Mouse (Mus musculus) heart, postnatal 0 days (tissue): Measurements from ENCODE around the gene Ythdc1. TPM values are rescaled to one million over a fixed set of nuclear protein-coding genes. Genes with fewer than 3 reads are reported as not detected.

Experiments
- ATAC-seq: fragments of 200-750 bp; cut with Nextera tagmentation; 2 replicates; pipeline ENCODE4 v1.8.0; 2017; ENCODE audit warnings: low read depth, moderate number of reproducible peaks, moderate library complexity; ENCODE audit not compliant: insufficient read depth
- DNase-seq: peaks from one replicate; pipeline ENCODE4 v3.0.0-alpha.2; 2016; ENCODE audit warnings: low spot score
- H3K27ac ChIP-seq: fragments of 300-500 bp; sonication (generic); 2 replicates; pipeline ENCODE4 v1.5.1; 2014; ENCODE audit warnings: low read depth, mild to moderate bottlenecking
- H3K27me3 ChIP-seq: fragments of 300-500 bp; sonication (generic); 2 replicates; pipeline ENCODE4 v1.6.1; 2014; ENCODE audit warnings: low read length, mixed read lengths; ENCODE audit not compliant: control insufficient read depth, insufficient read depth
- H3K36me3 ChIP-seq: fragments of 300-500 bp; sonication (generic); replicated peaks from 2 replicates; pipeline ENCODE4 v1.6.1; 2014; ENCODE audit warnings: low read length, mixed read lengths; ENCODE audit not compliant: control insufficient read depth, insufficient read depth
- H3K4me1 ChIP-seq: fragments of 300-500 bp; sonication (generic); 2 replicates; pipeline ENCODE4 v1.6.1; 2014; ENCODE audit warnings: antibody characterized with exemption; ENCODE audit not compliant: control insufficient read depth, insufficient read depth
- H3K4me2 ChIP-seq: fragments of 300-500 bp; sonication (generic); 2 replicates; pipeline ENCODE4 v1.6.1; 2014; ENCODE audit warnings: low read depth, mild to moderate bottlenecking, low read length, moderate library complexity
- H3K4me3 ChIP-seq: fragments of 300-500 bp; sonication (generic); 2 replicates; pipeline ENCODE4 v1.5.1; 2014; ENCODE audit warnings: low read depth, low read length
- H3K9ac ChIP-seq: fragments of 300-500 bp; sonication (generic); replicated peaks from 2 replicates; pipeline ENCODE4 v1.6.1; 2014; ENCODE audit warnings: low read depth, low read length, mixed read lengths
- H3K9me3 ChIP-seq: fragments of 300-500 bp; sonication (generic); replicated peaks from 2 replicates; pipeline ENCODE4 v1.6.1; 2016; ENCODE audit warnings: low read length; ENCODE audit not compliant: control insufficient read depth
- CTCF ChIP-seq: IDR thresholded peaks from 2 replicates; pipeline ENCODE4 v1.5.1; 2016; ENCODE audit warnings: antibody characterized with exemption, control low read depth, low read depth
- EP300 ChIP-seq: IDR thresholded peaks from 2 replicates; pipeline ENCODE4 v1.6.1; 2016; ENCODE audit warnings: antibody characterized with exemption, low read depth
- WGBS: fragments of 180-500 bp; shearing (Covaris S2); extraction: QIAGEN DNeasy Blood & Tissue Kit; methylation state at CpG from one replicate; pipeline ENCODE4 v1.1.7; 2014; 5-methylcytosine and 5-hydroxymethylcytosine counted together
- polyA plus RNA-seq: library from polyadenylated mRNA; unstranded; fragments of >200 nt; fragmentation: Nextera tagmentation; extraction: Ambion mirVana; gene quantifications from 2 replicates; pipeline ENCODE4 v1.2.1, GENCODE M21; 2015
- total RNA-seq: library from RNA; depleted of rRNA; stranded (reverse); fragments of >200 nt; gene quantifications from 2 replicates; pipeline ENCODE4 v1.2.3, GENCODE M21; 2014; ENCODE audit warnings: low replicate concordance; rRNA removed

Ythdc1 gene
- total RNA-seq (20.0 and 56.7 TPM in 2 replicates), polyA plus RNA-seq (16.9 and 18.7 TPM in 2 replicates)

DNA sequence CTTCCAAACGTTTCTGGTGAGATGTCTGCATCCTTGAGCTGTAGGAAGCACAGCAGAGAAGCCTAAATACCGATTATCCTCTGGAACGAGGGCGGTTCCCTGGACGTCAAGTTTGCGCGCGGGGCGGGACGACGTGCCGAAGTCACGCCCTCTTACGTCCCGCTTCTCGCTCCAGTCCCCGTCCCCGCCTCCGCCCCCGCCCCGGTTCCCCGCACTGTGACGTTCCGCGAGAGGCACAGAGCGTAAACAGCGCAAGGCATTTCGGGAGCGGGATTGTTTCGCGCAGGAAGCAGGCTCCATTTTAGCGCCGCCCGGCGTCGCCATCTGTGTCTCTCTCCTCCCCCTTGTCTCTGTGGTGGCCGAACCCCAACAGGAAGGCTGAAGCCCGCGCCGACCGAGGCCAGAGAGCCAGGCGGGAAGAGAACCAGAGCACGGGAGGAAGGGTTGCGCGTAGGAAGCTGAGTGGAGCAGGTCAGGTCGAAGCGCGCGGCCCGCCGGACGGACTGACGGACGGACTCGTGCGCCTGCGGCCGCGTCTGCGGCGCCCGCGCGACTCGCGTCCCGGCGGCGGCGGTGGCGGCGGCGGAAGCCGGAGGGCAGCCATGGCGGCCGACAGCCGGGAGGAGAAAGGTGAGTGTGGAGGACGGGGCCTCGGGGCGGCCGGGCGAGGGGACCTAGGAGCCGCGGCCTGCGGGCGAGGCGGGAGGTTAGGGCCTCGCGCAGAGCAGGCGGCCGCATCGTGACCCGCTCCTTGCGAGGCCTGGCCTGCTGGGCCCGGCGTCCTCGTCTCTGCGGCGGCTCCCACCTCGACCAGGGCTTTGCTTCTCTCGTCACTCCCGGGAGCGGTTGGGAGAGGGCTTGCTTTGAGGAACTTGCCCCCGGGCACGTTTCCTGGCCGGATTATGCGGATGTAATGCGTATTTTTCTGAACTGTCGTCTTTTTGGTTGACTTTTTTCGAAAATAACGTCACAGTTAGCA lies at the start of gene Ythdc1:
Gene Ythdc1, plus strand, starts transcription at position 260 of the 979 bp plus-strand sequence.
- DNase-seq (peak; percentile 98), ATAC-seq (peak; percentile 99)
- under 1% methylated on average over 94 of the region's 111 CpGs for WGBS
- Histone ChIP-seq H3K36me3 (no peaks in the 10 kb centered on the region), H3K27ac (peak within 1 kb of the TSS; percentile 100), H3K4me3 (peak within 1 kb of the TSS; percentile 95), H3K9me3 (no peaks in the 10 kb centered on the region), H3K4me2 (peak within 1 kb of the TSS; percentile 81), H3K4me1 (no peaks in the 10 kb centered on the region), H3K9ac (peak within 1 kb of the TSS; percentile 99), H3K27me3 (no peaks in the 10 kb centered on the region)
- TF ChIP-seq EP300, result no peak
- TF ChIP-seq CTCF, result no peak

DNA sequence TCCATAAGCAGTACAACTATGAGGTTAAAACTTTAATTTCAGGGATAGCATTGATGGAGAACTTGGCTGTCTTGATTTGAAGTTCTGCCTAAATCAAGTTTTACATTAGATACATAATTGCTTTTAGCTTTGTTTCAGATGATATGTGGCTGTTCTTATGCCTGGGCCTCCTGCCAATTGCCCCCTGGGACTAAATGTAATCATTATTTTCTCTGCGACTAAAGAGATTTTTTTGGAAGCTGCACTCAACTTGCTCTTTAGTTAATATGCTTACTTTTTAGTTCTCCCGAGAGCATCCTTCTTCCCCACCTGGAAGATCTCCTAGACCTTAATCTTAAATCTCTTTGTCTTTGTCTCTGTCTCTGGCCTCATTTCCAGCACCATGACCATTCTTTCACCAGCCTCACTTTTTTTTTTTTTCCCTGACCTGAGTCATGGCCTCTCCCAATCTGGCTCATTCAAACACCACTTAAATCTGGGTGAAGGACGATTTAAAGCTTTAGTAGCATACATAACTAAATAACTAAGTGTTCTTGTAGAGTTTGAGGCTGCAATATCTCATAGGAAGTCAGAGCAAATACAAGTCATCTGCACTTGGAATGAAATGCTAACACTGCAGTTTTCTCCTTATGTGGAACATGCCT lies 34.9 kb upstream of the Ythdc1 start:
- Histone ChIP-seq H3K9me3 (no peaks in the 10 kb centered on the region), H3K4me2 (no peak overlapping the region), H3K4me3 (no peak overlapping the region), H3K27ac (no peak overlapping the region), H3K27me3 (no peaks in the 10 kb centered on the region), H3K9ac (no peak overlapping the region), H3K36me3 (no peaks in the 10 kb centered on the region), H3K4me1 (no peaks in the 10 kb centered on the region)
- DNase-seq, result no peak
- TF ChIP-seq EP300, result no peak
- no peak for TF ChIP-seq CTCF
- 38% methylated on average over 3 of the region's 3 CpGs for WGBS
- ATAC-seq, result no peak

DNA sequence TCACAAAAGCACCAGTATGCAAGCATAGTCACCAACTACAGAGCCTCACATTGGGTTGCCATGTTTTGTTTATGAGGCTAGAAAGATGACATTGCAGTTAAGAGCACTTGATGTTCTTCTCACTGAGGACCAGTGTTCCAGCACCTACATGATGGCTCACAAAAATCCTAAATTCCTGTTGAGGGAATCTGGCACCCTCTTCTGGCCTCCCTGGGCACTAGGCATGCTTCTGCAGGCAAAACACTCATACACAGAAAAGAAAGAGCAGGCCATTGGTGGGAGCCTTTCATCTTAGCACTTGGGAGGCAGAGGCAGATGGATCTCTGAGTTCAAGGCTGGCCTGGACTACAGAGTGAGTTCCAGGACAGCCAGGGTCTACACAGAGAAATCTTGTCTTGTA lies 33.0 kb upstream of the Ythdc1 start:
- Histone ChIP-seq H3K4me1 (no peaks in the 10 kb centered on the region), H3K4me2 (no peak overlapping the region), H3K36me3 (no peaks in the 10 kb centered on the region), H3K9ac (no peak overlapping the region), H3K27ac (no peak overlapping the region), H3K27me3 (no peaks in the 10 kb centered on the region), H3K9me3 (no peaks in the 10 kb centered on the region), H3K4me3 (no peak overlapping the region)
- DNase-seq (no peak), ATAC-seq (no peak)
- TF ChIP-seq EP300 (no peak), CTCF (no peak)

DNA sequence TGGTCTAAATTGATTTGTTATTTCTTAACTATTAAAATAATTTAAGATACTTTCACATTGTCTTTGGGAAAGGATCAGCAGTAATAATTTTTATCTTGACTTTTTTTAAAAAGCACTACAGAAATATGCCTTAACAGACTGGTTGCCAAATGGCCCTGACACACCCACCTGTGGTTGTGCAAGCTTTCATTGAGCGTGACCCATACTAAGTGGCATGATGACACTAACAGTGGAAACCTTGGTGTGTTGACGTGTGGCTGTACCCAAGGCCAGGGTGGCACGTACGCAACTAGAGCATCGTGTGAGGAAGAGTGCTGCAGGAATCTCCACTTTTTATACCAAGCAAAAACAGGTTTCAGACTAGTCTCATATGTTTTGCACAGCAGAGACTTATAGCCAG lies 27.1 kb upstream of the Ythdc1 start:
- Histone ChIP-seq H3K9ac (no peak overlapping the region), H3K9me3 (0 out of 2 replicates have a peak, but pooled peaks cover 2% of the 10 kb centered on the region), H3K4me3 (no peak overlapping the region), H3K4me2 (no peak overlapping the region), H3K36me3 (no peaks in the 10 kb centered on the region), H3K27me3 (no peaks in the 10 kb centered on the region), H3K4me1 (no peaks in the 10 kb centered on the region), H3K27ac (no peak overlapping the region)
- TF ChIP-seq CTCF, result no peak
- TF ChIP-seq EP300, result no peak
- 73% methylated on average over 5 of the region's 5 CpGs for WGBS
- ATAC-seq (no peak), DNase-seq (no peak)

DNA sequence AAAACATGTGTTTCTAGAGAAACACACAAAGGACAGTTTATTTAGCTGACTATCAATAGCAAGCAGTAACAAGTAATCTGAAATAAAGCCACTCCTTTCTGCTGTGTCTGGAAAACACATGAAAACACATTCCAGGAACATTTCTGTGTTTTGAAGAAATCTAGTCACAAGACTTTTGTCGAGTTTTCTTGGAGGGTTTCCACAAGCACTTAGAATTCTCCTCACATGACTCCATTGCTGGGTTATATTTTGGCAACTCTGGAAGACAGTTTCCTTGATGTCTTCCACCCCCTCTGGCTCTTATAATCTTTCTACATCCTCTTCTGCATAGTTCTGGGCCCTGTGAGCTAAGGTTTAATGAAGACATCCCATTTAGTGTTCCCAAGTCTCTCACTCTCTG lies 25.6 kb upstream of the Ythdc1 start:
- Histone ChIP-seq H3K4me3 (no peak overlapping the region), H3K9me3 (0 out of 2 replicates have a peak, but pooled peaks cover 2% of the 10 kb centered on the region), H3K9ac (no peak overlapping the region), H3K27me3 (no peaks in the 10 kb centered on the region), H3K4me1 (no peaks in the 10 kb centered on the region), H3K27ac (no peak overlapping the region), H3K36me3 (no peaks in the 10 kb centered on the region), H3K4me2 (no peak overlapping the region)
- TF ChIP-seq CTCF (no peak), EP300 (no peak)
- WGBS, result 43% methylated on average over 1 of the region's 1 CpGs
- DNase-seq (no peak), ATAC-seq (no peak)
